Comparison of ENCODE assay signal across 8 mouse cellular contexts in genomic region chr7:45052181-45052861, GRCm38 (mm10). TPM values are rescaled to one million over a fixed set of nuclear protein-coding genes. Genes with fewer than 3 reads are reported as not detected.
A peak's percentile ranks its signal among the peaks of the same experiment; 100 is the strongest.
DNase-seq lines count a peak whose midpoint lies in the region; ATAC-seq and TF ChIP-seq lines count a peak whose summit lies in the region.

No protein-coding gene starts in this region.

- H3K9ac ChIP-seq in hindbrain, embryonic 15.5 days: peak overlapping the region; percentile 88
- peak overlapping the region; percentile 81 for H3K9ac ChIP-seq in stomach, embryonic 14.5 days (replicated peaks; ENCODE audit: low read depth, low read length)

- no peaks in the 10 kb centered on the region for H3K9me3 ChIP-seq in hindbrain, embryonic 15.5 days
- H3K9me3 ChIP-seq in midbrain, embryonic 10.5 days (replicated peaks): no peaks in the 10 kb centered on the region
- H3K9me3 ChIP-seq in stomach, embryonic 14.5 days (ENCODE audit: control insufficient read depth, low read depth, low read length): no peaks in the 10 kb centered on the region

- peak overlapping the region; percentile 77 for H3K4me3 ChIP-seq in embryonic fibroblast, embryonic 13.5 days (ENCODE audit: insufficient read depth, low read length)
- H3K4me3 ChIP-seq in hindbrain, embryonic 15.5 days: peak overlapping the region; percentile 93
- peak overlapping the region; percentile 98 for H3K4me3 ChIP-seq in midbrain, embryonic 10.5 days
- peak overlapping the region; percentile 86 for H3K4me3 ChIP-seq in stomach, embryonic 14.5 days (ENCODE audit: low read depth, low read length)

- under 1% methylated on average over 36 of the region's 38 CpGs for WGBS in hindbrain, embryonic 15.5 days
- under 1% methylated on average over 37 of the region's 38 CpGs for WGBS in midbrain, embryonic 10.5 days
- under 1% methylated on average over 37 of the region's 38 CpGs for WGBS in stomach, embryonic 14.5 days

- intact Hi-C loops in left cerebral cortex, postnatal 36 days (cut with DNase I): loop anchor here (5.0 kb wide), 2 partner anchors 35 to 70 kb away; partner anchors contain the start of genes Rras and Scaf1

- TF ChIP-seq CTCF in embryonic fibroblast, embryonic 13.5 days (IDR thresholded peaks at IDR 0.05; ENCODE audit: borderline replicate concordance, insufficient read depth, low read length): no peak

- no peaks in the 10 kb centered on the region for H3K27me3 ChIP-seq in hindbrain, embryonic 15.5 days
- H3K27me3 ChIP-seq in midbrain, embryonic 10.5 days (ENCODE audit: low read depth, poor library complexity, severe bottlenecking): no peaks in the 10 kb centered on the region
- H3K27me3 ChIP-seq in stomach, embryonic 14.5 days (ENCODE audit: control insufficient read depth, insufficient read depth, low read length): no peaks in the 10 kb centered on the region

- no peak for ATAC-seq in hindbrain, embryonic 15.5 days (ENCODE audit: low FRiP score, low read depth)
- no peak for ATAC-seq in stomach, embryonic 14.5 days (ENCODE audit: insufficient number of reproducible peaks, insufficient read depth, low FRiP score, low read depth)

- 0 out of 2 replicates have a peak, but pooled peaks have one; percentile 9 for TF ChIP-seq POLR2A in embryonic fibroblast, embryonic 13.5 days (IDR thresholded peaks at IDR 0.05; ENCODE audit: low read depth, low read length)

- H3K36me3 ChIP-seq in hindbrain, embryonic 15.5 days: peaks cover 28% of the 10 kb centered on the region
- peaks cover 38% of the 10 kb centered on the region for H3K36me3 ChIP-seq in midbrain, embryonic 10.5 days
- H3K36me3 ChIP-seq in stomach, embryonic 14.5 days (ENCODE audit: control insufficient read depth, insufficient read depth, low read length): peaks cover 31% of the 10 kb centered on the region

- H3K4me2 ChIP-seq in hindbrain, embryonic 15.5 days: peak overlapping the region; percentile 82
- peak overlapping the region; percentile 97 for H3K4me2 ChIP-seq in stomach, embryonic 14.5 days (replicated peaks; ENCODE audit: low read depth, low read length)

- H3K27ac ChIP-seq in embryonic fibroblast, embryonic 13.5 days (ENCODE audit: insufficient read depth, low read length): peak overlapping the region; percentile 94
- peak overlapping the region; percentile 97 for H3K27ac ChIP-seq in hindbrain, embryonic 15.5 days (replicated peaks)
- H3K27ac ChIP-seq in midbrain, embryonic 10.5 days (replicated peaks): peak overlapping the region; percentile 100
- H3K27ac ChIP-seq in stomach, embryonic 14.5 days (ENCODE audit: low read length): peak overlapping the region; percentile 99

- no peaks in the 10 kb centered on the region for H3K4me1 ChIP-seq in embryonic fibroblast, embryonic 13.5 days (ENCODE audit: control insufficient read depth, insufficient read depth, low read length)
- peaks cover 26% of the 10 kb centered on the region for H3K4me1 ChIP-seq in hindbrain, embryonic 15.5 days (replicated peaks)
- H3K4me1 ChIP-seq in midbrain, embryonic 10.5 days: peaks cover 50% of the 10 kb centered on the region
- H3K4me1 ChIP-seq in stomach, embryonic 14.5 days (ENCODE audit: control insufficient read depth, insufficient read depth, low read length): peaks cover 9% of the 10 kb centered on the region

- DNase-seq in embryo, embryonic 10 days (ENCODE audit: low spot score): peak; percentile 29
- no peak for DNase-seq in embryo, embryonic 9.5 days (ENCODE audit: extremely low spot score)
- DNase-seq in ZHBTc4 (ENCODE audit: low read depth, low spot score): peak; percentile 72
- peak; percentile 55 to 62 for DNase-seq in left cerebral cortex, postnatal 36 days (ENCODE audit: low spot score in 2 of 2)
- DNase-seq in midbrain, embryonic 10.5 days (ENCODE audit: low spot score): peak; percentile 27

RNA-seq across cellular contexts. Expression of gene Prr12, which starts 0.4 kb away (rescaled TPM):
- 15.4 and 16.9 TPM in 2 replicates for polyA plus RNA-seq in embryonic fibroblast, embryonic 13.5 days (2011; ENCODE audit: insufficient read length, low read depth, missing spikeins)
- 14.6 and 15.3 TPM in 2 replicates for polyA plus RNA-seq in hindbrain, embryonic 15.5 days (2015; fragmentation: Nextera tagmentation; extraction: Ambion mirVana)
- total RNA-seq in left cerebral cortex, postnatal 36 days (2021): 10 to 100 TPM; 64.9 to 75.3 TPM
- polyA plus RNA-seq in midbrain, embryonic 10.5 days (2016; fragmentation: Nextera tagmentation; extraction: Ambion mirVana): 10.8 and 11.3 TPM in 2 replicates
- 13.7 and 17.8 TPM in 2 replicates for polyA plus RNA-seq in stomach, embryonic 14.5 days (2014; fragmentation: Nextera tagmentation; extraction: Ambion mirVana)

RNA-seq across cellular contexts. Expression of gene Nosip, which starts 9.9 kb away (rescaled TPM):
- 33.0 and 38.0 TPM in 2 replicates for polyA plus RNA-seq in embryonic fibroblast, embryonic 13.5 days (2011; ENCODE audit: insufficient read length, low read depth, missing spikeins)
- polyA plus RNA-seq in hindbrain, embryonic 15.5 days (2015; fragmentation: Nextera tagmentation; extraction: Ambion mirVana): 63.9 and 69.8 TPM in 2 replicates
- total RNA-seq in left cerebral cortex, postnatal 36 days (2021): 10 to 100 TPM; 59.7 to 63.7 TPM
- polyA plus RNA-seq in midbrain, embryonic 10.5 days (2016; fragmentation: Nextera tagmentation; extraction: Ambion mirVana): 63.0 and 66.7 TPM in 2 replicates
- 58.9 and 63.6 TPM in 2 replicates for polyA plus RNA-seq in stomach, embryonic 14.5 days (2014; fragmentation: Nextera tagmentation; extraction: Ambion mirVana)

RNA-seq across cellular contexts. Expression of gene Prrg2, which starts 10.2 kb away (rescaled TPM):
- 15.1 and 17.5 TPM in 2 replicates for polyA plus RNA-seq in embryonic fibroblast, embryonic 13.5 days (2011; ENCODE audit: insufficient read length, low read depth, missing spikeins)
- polyA plus RNA-seq in hindbrain, embryonic 15.5 days (2015; fragmentation: Nextera tagmentation; extraction: Ambion mirVana): 13.6 and 16.3 TPM in 2 replicates
- 1 to 10 TPM; 5.4 to 7.4 TPM for total RNA-seq in left cerebral cortex, postnatal 36 days (2021)
- 17.0 and 17.3 TPM in 2 replicates for polyA plus RNA-seq in midbrain, embryonic 10.5 days (2016; fragmentation: Nextera tagmentation; extraction: Ambion mirVana)
- polyA plus RNA-seq in stomach, embryonic 14.5 days (2014; fragmentation: Nextera tagmentation; extraction: Ambion mirVana): 20.7 and 20.9 TPM in 2 replicates

RNA-seq across cellular contexts. Expression of gene Rras, which starts 34.6 kb away (rescaled TPM):
- 83.0 and 116 TPM in 2 replicates for polyA plus RNA-seq in embryonic fibroblast, embryonic 13.5 days (2011; ENCODE audit: insufficient read length, low read depth, missing spikeins)
- polyA plus RNA-seq in hindbrain, embryonic 15.5 days (2015; fragmentation: Nextera tagmentation; extraction: Ambion mirVana): 15.5 and 16.0 TPM in 2 replicates
- total RNA-seq in left cerebral cortex, postnatal 36 days (2021): 10 to 100 TPM; 12.9 to 13.9 TPM
- 22.0 and 23.6 TPM in 2 replicates for polyA plus RNA-seq in midbrain, embryonic 10.5 days (2016; fragmentation: Nextera tagmentation; extraction: Ambion mirVana)
- 71.0 and 75.0 TPM in 2 replicates for polyA plus RNA-seq in stomach, embryonic 14.5 days (2014; fragmentation: Nextera tagmentation; extraction: Ambion mirVana)

RNA-seq across cellular contexts. Expression of gene Scaf1, which starts 36.2 kb away (rescaled TPM):
- polyA plus RNA-seq in embryonic fibroblast, embryonic 13.5 days (2011; ENCODE audit: insufficient read length, low read depth, missing spikeins): 75.4 and 79.8 TPM in 2 replicates
- polyA plus RNA-seq in hindbrain, embryonic 15.5 days (2015; fragmentation: Nextera tagmentation; extraction: Ambion mirVana): 49.8 and 56.5 TPM in 2 replicates
- total RNA-seq in left cerebral cortex, postnatal 36 days (2021): 100 to 1,000 TPM; 174 to 177 TPM
- polyA plus RNA-seq in midbrain, embryonic 10.5 days (2016; fragmentation: Nextera tagmentation; extraction: Ambion mirVana): 39.6 and 44.8 TPM in 2 replicates
- 48.9 and 49.8 TPM in 2 replicates for polyA plus RNA-seq in stomach, embryonic 14.5 days (2014; fragmentation: Nextera tagmentation; extraction: Ambion mirVana)
